Mouse (Mus musculus): Measurements from ENCODE around the gene Olfr735. TPM values are rescaled to one million over a fixed set of nuclear protein-coding genes. Genes with fewer than 3 reads are reported as not detected.

Gene Olfr735
- polyA plus RNA-seq, 1 experiment from 2014 or later: not detected

Other genes with a start within 250 kb of the Olfr735 start
- gene Olfr727, start 225.7 kb downstream of the Olfr735 start, polyA plus RNA-seq (2015; fragmentation: Nextera tagmentation; extraction: Ambion mirVana): not detected in 2 replicates
- gene Olfr728, start 206.2 kb downstream of the Olfr735 start, polyA plus RNA-seq (2015; fragmentation: Nextera tagmentation; extraction: Ambion mirVana): not detected in 2 replicates
- gene Olfr729, start 196.0 kb downstream of the Olfr735 start, polyA plus RNA-seq (2015; fragmentation: Nextera tagmentation; extraction: Ambion mirVana): not detected in 2 replicates
- not detected in 2 replicates for gene Olfr730, start 160.7 kb downstream of the Olfr735 start, polyA plus RNA-seq (2015; fragmentation: Nextera tagmentation; extraction: Ambion mirVana)
- gene Olfr731, start 107.0 kb downstream of the Olfr735 start, polyA plus RNA-seq (2015; fragmentation: Nextera tagmentation; extraction: Ambion mirVana): not detected in 2 replicates
- not detected in 2 replicates for gene Olfr732, start 64.7 kb downstream of the Olfr735 start, polyA plus RNA-seq (2015; fragmentation: Nextera tagmentation; extraction: Ambion mirVana)
- not detected in 2 replicates for gene Olfr733, start 47.4 kb downstream of the Olfr735 start, polyA plus RNA-seq (2015; fragmentation: Nextera tagmentation; extraction: Ambion mirVana)
- gene Olfr734, start 22.1 kb downstream of the Olfr735 start, polyA plus RNA-seq (2015; fragmentation: Nextera tagmentation; extraction: Ambion mirVana): not detected in 2 replicates
- gene Tlr11, start 9.0 kb upstream of the Olfr735 start, polyA plus RNA-seq (2015; fragmentation: Nextera tagmentation; extraction: Ambion mirVana): not detected in 2 replicates
- not detected in 2 replicates for gene Olfr736, start 32.3 kb upstream of the Olfr735 start, polyA plus RNA-seq (2015; fragmentation: Nextera tagmentation; extraction: Ambion mirVana)
- not detected in 2 replicates for gene Olfr738, start 58.7 kb upstream of the Olfr735 start, polyA plus RNA-seq (2015; fragmentation: Nextera tagmentation; extraction: Ambion mirVana)
- not detected in 2 replicates for gene Olfr739, start 69.8 kb upstream of the Olfr735 start, polyA plus RNA-seq (2015; fragmentation: Nextera tagmentation; extraction: Ambion mirVana)
- gene Olfr740, start 96.7 kb upstream of the Olfr735 start, polyA plus RNA-seq (2015; fragmentation: Nextera tagmentation; extraction: Ambion mirVana): not detected in 2 replicates
- not detected in 2 replicates for gene Olfr741, start 123.9 kb upstream of the Olfr735 start, polyA plus RNA-seq (2015; fragmentation: Nextera tagmentation; extraction: Ambion mirVana)
- not detected in 2 replicates for gene Olfr742, start 154.7 kb upstream of the Olfr735 start, polyA plus RNA-seq (2015; fragmentation: Nextera tagmentation; extraction: Ambion mirVana)
- not detected in 2 replicates for gene Olfr743, start 173.0 kb upstream of the Olfr735 start, polyA plus RNA-seq (2015; fragmentation: Nextera tagmentation; extraction: Ambion mirVana)

All from heart, embryonic 16.5 days (tissue).